Mouse (Mus musculus) hindbrain, embryonic 15.5 days (tissue): ENCODE results near the gene Drc3. TPM values are rescaled to one million over a fixed set of nuclear protein-coding genes. Genes with fewer than 3 reads are reported as not detected.

Experiments used
- ATAC-seq: fragments of 200-750 bp; cut with Nextera tagmentation; 2 replicates; pipeline ENCODE4 v1.8.0; 2017; ENCODE audit warnings: low read depth, moderate number of reproducible peaks, moderate TSS enrichment; ENCODE audit not compliant: low FRiP score
- H3K27ac ChIP-seq: fragments of 300-500 bp; sonication (generic); replicated peaks from 2 replicates; pipeline ENCODE4 v1.5.1; 2015; ENCODE audit warnings: mild to moderate bottlenecking, inconsistent platforms
- H3K27me3 ChIP-seq: fragments of 300-500 bp; sonication (generic); 2 replicates; pipeline ENCODE4 v1.6.1; 2015; ENCODE audit warnings: control low read depth, inconsistent platforms
- H3K36me3 ChIP-seq: fragments of 300-500 bp; sonication (generic); 2 replicates; pipeline ENCODE4 v1.6.1; 2015; ENCODE audit warnings: control low read depth, inconsistent platforms
- H3K4me1 ChIP-seq: fragments of 300-500 bp; sonication (generic); replicated peaks from 2 replicates; pipeline ENCODE4 v1.6.1; 2015; ENCODE audit warnings: control low read depth, inconsistent platforms
- H3K4me2 ChIP-seq: fragments of 300-500 bp; sonication (generic); 2 replicates; pipeline ENCODE4 v1.6.1; 2015; ENCODE audit warnings: moderate library complexity, mild to moderate bottlenecking, inconsistent platforms
- H3K4me3 ChIP-seq: fragments of 300-500 bp; sonication (generic); 2 replicates; pipeline ENCODE4 v1.5.1; 2015; ENCODE audit warnings: mild to moderate bottlenecking, inconsistent platforms
- H3K9ac ChIP-seq: fragments of 300-500 bp; sonication (generic); 2 replicates; pipeline ENCODE4 v1.6.1; 2015; ENCODE audit warnings: inconsistent platforms
- H3K9me3 ChIP-seq: fragments of 300-500 bp; sonication (generic); 2 replicates; pipeline ENCODE4 v1.6.1; 2016; ENCODE audit warnings: control low read depth, inconsistent platforms
- WGBS: fragments of 180-500 bp; shearing (Covaris S2); methylation state at CpG from one replicate; pipeline ENCODE4 v1.1.7; 2015; 5-methylcytosine and 5-hydroxymethylcytosine counted together
- polyA plus RNA-seq: library from polyadenylated mRNA; unstranded; fragments of >200 nt; fragmentation: Nextera tagmentation; extraction: Ambion mirVana; gene quantifications from 2 replicates; pipeline ENCODE4 v1.2.1, GENCODE M21; 2015

The Drc3 gene
- polyA plus RNA-seq, 1 experiment from 2014 or later: 7.1 TPM

DNA sequence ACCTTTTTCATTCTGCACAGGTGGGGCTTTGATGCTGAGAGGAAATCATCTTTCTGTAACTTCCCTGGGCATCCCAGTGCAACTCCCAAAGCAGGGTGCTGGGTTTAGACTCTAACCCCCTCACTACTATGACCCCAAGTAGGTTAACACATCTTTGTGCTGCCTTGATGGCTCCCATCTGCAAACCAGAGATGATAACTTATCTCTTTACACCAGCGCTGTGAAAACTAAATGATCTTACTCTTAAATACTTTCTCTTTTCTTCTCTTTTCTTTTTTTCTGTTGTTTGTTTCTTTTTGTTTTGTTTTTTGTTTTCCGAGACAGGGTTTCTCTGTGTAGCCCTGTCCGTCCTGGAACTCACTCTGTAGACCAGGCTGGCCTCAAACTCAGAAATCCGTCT, 7.3 kb upstream of the Drc3 start:
- H3K9me3 ChIP-seq: no peaks in the 10 kb centered on the region
- H3K9ac ChIP-seq: no peak overlapping the region
- H3K4me3 ChIP-seq: no peak overlapping the region
- peaks cover 18% of the 10 kb centered on the region for H3K4me1 ChIP-seq
- H3K36me3 ChIP-seq: no peaks in the 10 kb centered on the region
- no peak overlapping the region for H3K27ac ChIP-seq
- 91% methylated on average over 4 of the region's 4 CpGs for WGBS
- no peak overlapping the region for H3K4me2 ChIP-seq
- ATAC-seq: no peak
- H3K27me3 ChIP-seq: no peaks in the 10 kb centered on the region

DNA sequence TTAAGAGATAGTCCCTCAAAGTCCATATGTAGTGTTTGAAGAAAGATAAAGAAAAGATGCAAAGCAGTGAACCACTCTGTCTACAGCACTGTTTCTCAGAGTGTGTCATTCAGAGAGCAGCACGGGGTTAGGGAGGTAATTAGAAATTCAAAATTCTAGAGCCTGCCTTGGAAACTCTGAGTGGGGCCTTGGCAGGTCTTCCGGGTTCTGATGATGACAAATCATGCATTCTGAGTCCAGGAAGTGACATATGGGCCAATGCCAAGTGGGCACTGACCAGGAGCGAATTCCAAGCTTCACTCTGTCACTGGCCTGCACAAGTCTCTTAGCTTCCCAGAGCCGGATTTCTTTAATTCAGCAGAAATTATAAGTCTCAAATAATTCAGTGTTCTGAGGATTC, 6.6 kb upstream of the Drc3 start:
- no peak overlapping the region for H3K9ac ChIP-seq
- H3K4me2 ChIP-seq: no peak overlapping the region
- no peak for ATAC-seq
- no peak overlapping the region for H3K27ac ChIP-seq
- H3K4me3 ChIP-seq: no peak overlapping the region
- H3K36me3 ChIP-seq: no peaks in the 10 kb centered on the region
- H3K9me3 ChIP-seq: no peaks in the 10 kb centered on the region
- 54% methylated on average over 4 of the region's 4 CpGs for WGBS
- H3K4me1 ChIP-seq: peaks cover 24% of the 10 kb centered on the region
- no peaks in the 10 kb centered on the region for H3K27me3 ChIP-seq

DNA sequence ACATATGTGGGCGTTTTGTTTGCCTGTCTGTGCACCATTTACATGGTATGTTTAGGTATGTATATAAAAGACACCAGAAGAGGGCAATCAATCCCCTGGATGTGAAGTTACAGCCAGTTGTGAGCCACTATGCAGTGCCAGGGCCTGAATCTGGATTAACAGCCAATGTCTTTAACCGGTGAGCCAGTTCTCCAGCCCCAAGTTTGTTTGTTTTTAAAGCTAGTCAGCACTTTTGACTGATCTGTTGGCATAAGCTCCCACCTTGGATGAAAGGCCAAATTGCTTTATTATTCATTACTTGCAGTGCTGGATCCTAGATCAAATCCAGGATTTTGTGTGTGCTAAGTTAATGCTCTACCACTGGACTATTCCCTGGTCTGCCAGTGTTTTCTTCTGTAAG, 1.7 kb upstream of the Drc3 start:
- WGBS: 56% methylated on average over 2 of the region's 2 CpGs
- Histone ChIP-seq H3K4me3 (peak overlapping the region; percentile 74), H3K4me1 (peaks cover 35% of the 10 kb centered on the region), H3K27me3 (no peaks in the 10 kb centered on the region), H3K9me3 (no peaks in the 10 kb centered on the region), H3K27ac (no peak overlapping the region), H3K36me3 (no peaks in the 10 kb centered on the region), H3K9ac (no peak overlapping the region), H3K4me2 (peak overlapping the region; percentile 86)
- ATAC-seq: no peak

DNA sequence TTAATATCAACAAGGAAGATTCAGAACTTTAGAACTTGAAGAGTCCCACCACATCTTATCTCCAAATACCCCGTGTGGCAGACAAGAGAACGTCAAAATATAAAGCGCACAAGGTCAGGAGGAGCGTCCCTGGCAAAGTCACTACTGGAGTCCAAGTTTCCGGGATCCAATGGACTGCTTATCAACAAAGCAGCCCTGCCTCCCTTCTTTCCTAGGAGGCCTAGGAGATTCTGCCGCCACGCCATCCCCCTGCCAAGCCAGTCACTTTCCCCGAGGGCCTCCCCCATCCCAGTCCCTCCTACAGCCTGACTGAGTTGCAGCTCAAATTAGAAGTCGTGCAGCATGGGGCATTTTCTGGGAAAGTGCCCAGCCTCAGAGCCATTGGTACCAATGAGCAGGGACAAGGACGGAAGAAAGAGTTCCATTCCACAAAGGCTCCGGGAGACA, 1.2 kb upstream of the Drc3 start:
- ATAC-seq: no peak
- 26% methylated on average over 11 of the region's 11 CpGs for WGBS
- H3K4me2 ChIP-seq: peak overlapping the region; percentile 86

DNA sequence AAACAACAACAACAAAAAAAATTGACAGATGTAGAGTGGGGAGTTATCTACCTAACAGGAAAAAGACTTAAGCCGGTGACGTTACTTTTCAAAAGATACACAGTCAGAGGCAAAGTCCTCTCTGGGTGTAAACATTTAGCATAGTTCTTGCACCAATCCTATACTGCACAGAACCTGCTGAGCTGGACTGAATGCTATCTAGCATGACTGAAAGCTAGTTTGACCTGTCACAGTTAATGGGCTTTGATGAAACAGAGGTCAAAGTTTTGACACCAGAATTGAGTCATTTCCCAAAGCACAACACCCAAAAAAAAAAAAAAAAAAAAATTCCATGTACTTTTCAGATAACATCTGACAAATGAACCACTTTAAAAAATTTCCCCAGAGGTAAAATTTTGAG, 2.8 kb downstream of the Drc3 start:
- H3K9me3 ChIP-seq: no peaks in the 10 kb centered on the region
- H3K4me3 ChIP-seq: no peak overlapping the region
- H3K4me1 ChIP-seq: peaks cover 18% of the 10 kb centered on the region
- 99% methylated on average over 2 of the region's 2 CpGs for WGBS
- no peak overlapping the region for H3K4me2 ChIP-seq
- no peaks in the 10 kb centered on the region for H3K36me3 ChIP-seq
- ATAC-seq: no peak
- no peak overlapping the region for H3K27ac ChIP-seq
- H3K9ac ChIP-seq: no peak overlapping the region
- H3K27me3 ChIP-seq: no peaks in the 10 kb centered on the region

More for the DNA sequence above, 1.2 kb upstream of the Drc3 start:
- H3K36me3 ChIP-seq: no peaks in the 10 kb centered on the region
- peak overlapping the region; percentile 74 for H3K4me3 ChIP-seq
- H3K27me3 ChIP-seq: no peaks in the 10 kb centered on the region
- H3K9me3 ChIP-seq: no peaks in the 10 kb centered on the region
- peak overlapping the region; percentile 85 for H3K27ac ChIP-seq
- H3K9ac ChIP-seq: peak overlapping the region; percentile 84
- H3K4me1 ChIP-seq: peaks cover 29% of the 10 kb centered on the region

DNA sequence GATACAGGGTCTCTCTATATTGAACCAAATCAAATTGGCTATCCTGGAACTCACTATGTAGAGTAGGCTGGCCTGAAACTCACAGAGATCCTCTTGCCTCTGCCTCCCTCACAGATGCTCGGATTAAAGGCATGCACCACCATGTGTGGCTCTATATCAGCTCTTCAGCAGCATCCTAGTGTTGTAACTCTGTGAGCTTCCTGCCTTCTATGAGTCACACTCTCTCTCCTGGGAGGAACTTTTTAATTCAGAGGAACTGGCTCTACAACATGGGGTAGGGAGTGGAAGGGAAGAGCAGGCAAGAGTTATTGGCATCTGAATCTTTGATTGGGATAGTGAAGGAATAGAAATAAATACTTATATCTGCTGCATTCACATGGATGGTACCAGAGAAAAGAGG, 4.0 kb downstream of the Drc3 start:
- Histone ChIP-seq H3K27ac (no peak overlapping the region), H3K36me3 (no peaks in the 10 kb centered on the region), H3K9ac (no peak overlapping the region), H3K4me3 (no peak overlapping the region), H3K9me3 (no peaks in the 10 kb centered on the region), H3K4me1 (peaks cover 6% of the 10 kb centered on the region), H3K27me3 (no peaks in the 10 kb centered on the region), H3K4me2 (no peak overlapping the region)
- WGBS: 70% methylated on average over 1 of the region's 1 CpGs
- no peak for ATAC-seq

DNA sequence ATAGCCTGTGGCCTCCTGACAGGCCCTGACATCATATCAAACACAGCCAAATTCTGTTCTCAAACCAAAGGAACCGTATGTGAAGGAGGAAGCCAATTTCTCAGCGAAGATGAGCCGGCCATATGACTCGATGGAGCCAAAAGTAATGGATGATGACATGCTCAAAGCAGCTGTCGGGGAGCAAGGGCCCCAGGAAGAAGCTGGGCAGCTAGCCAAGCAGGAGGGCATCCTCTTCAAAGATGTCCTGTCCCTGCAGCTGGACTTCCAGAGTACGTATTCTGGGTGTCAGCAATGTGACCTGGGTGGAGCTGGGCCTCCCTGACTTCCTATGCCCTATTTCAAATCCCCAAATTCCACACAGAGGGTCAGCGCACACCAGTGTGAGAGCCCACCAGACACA, 5.4 kb downstream of the Drc3 start:
- Histone ChIP-seq H3K36me3 (no peaks in the 10 kb centered on the region), H3K4me1 (peaks cover under 1% of the 10 kb centered on the region; the same call in 1 of the 2 replicates), H3K27me3 (no peaks in the 10 kb centered on the region), H3K4me2 (no peak overlapping the region), H3K9me3 (no peaks in the 10 kb centered on the region), H3K4me3 (no peak overlapping the region), H3K27ac (no peak overlapping the region), H3K9ac (no peak overlapping the region)
- no peak for ATAC-seq
- WGBS: 75% methylated on average over 7 of the region's 7 CpGs

DNA sequence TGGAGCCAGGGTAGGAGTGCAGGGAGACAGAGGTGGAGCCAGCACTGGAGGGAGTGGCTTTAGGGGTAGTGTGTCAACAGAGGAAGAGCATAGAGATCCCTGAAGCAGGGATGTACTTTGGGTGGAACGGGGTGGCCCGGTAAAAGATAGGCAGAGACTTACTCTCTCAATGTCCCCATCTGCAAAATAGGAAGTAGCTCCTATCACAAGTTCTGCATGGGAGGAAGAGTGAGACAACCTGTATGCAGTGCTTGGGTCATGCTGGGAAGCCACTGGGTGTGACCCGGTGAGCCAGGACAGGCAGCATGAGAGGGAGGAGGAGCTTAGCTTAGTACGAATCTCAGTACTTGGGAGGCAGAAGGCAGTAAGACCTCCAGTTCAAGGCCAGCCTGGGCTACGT, 6.0 kb downstream of the Drc3 start:
- H3K27me3 ChIP-seq: no peaks in the 10 kb centered on the region
- no peak overlapping the region for H3K9ac ChIP-seq
- H3K4me2 ChIP-seq: no peak overlapping the region
- no peak overlapping the region for H3K27ac ChIP-seq
- WGBS: 77% methylated on average over 5 of the region's 5 CpGs
- H3K9me3 ChIP-seq: no peaks in the 10 kb centered on the region
- H3K4me1 ChIP-seq: no peaks in the 10 kb centered on the region
- no peaks in the 10 kb centered on the region for H3K36me3 ChIP-seq
- ATAC-seq: no peak
- no peak overlapping the region for H3K4me3 ChIP-seq

DNA sequence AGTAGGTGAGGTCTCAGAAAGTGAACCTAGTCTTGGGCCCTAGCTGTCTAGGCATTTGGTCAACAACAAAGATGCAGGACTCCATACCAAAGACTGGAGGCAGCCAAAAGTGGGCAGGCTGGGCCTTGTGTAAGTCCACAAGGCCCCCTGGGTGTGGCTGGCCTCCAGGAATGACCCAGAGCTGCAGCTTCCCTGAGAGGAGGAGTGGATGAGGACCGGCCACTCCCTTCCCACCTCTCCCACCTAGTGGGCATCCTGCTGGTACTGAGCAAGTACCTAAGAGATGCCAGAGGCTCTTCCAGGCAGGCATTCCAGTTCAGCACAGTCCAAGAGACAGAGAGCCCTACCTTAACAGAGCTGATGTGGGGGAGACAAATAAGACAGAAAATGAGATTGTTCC, 6.8 kb downstream of the Drc3 start:
- Histone ChIP-seq H3K27ac (no peak overlapping the region), H3K4me3 (no peak overlapping the region), H3K4me1 (no peaks in the 10 kb centered on the region), H3K9ac (no peak overlapping the region), H3K9me3 (no peaks in the 10 kb centered on the region), H3K4me2 (no peak overlapping the region), H3K36me3 (no peaks in the 10 kb centered on the region), H3K27me3 (no peaks in the 10 kb centered on the region)
- ATAC-seq: no peak
- 70% methylated on average over 1 of the region's 1 CpGs for WGBS

DNA sequence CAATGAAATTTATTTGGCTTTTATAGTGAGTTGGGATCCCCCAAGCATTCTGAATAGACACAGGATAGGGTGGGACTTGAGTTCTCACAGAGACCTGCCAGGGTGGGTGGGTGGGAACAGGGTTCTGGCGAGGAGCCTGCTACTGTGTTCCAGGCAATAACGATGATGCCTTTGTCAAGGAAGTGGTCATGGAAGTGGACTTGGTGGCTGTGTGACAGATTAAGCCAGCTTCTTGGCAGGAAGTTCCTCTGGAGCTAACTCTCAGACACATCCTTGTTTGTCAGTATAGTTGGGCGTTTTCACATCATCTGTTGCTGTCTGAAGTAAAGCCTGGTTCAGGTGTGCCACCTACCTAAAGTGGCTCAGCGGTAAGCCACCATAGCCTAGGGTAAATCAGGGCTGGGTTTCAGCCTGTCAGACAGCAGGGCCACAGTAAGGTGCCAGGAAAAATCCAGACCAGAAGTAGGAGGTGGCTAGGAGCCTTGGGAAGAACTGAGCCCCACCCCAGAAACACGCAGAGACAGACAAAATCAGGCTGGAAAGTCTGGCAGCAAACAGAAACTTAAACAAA, 7.6 kb downstream of the Drc3 start:
- Histone ChIP-seq H3K4me3 (no peak overlapping the region), H3K9me3 (no peaks in the 10 kb centered on the region), H3K27me3 (no peaks in the 10 kb centered on the region), H3K27ac (no peak overlapping the region), H3K36me3 (no peaks in the 10 kb centered on the region), H3K4me1 (no peaks in the 10 kb centered on the region), H3K4me2 (no peak overlapping the region), H3K9ac (no peak overlapping the region)
- WGBS: 75% methylated on average over 5 of the region's 5 CpGs
- no peak for ATAC-seq

DNA sequence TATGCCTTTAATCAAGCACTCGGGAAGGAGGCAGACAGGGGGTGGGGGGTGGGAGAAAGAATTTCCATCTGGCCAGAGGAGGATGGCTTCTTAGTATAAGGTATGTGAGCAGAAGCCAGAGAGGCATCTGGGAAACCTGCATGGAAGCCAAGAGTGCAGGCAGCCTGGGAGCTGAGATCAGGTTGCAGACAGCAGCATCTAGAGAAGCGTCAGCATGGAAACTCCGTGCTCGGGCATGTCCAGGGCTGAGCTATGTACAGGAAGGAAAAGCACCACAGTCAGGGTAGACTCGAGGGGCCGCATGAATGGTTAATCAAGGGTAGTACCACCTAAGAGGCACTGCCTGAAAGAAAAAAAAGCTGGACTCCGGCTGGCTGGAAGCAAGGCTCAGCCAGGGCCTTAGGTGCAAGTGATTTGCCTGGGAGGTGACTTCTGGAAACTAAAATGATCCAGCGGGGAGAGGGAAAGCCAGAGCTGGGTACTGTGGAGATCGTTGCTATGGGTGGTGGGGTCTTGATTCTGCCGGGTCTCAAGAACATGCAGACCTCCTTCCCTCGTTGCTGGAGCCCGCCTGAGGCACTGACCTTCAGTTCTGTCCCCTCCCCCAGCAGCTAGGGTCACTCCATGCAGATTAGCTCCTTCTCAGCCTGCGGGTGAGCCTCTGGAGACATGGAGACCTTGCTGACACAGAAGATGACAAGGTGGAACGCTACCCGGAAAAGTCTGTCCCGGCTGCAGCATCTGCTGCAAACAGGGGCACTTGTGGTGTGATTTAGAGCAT, 13.3 kb downstream of the Drc3 start:
- H3K9ac ChIP-seq: no peak overlapping the region
- no peaks in the 10 kb centered on the region for H3K9me3 ChIP-seq
- H3K27me3 ChIP-seq: no peaks in the 10 kb centered on the region
- no peaks in the 10 kb centered on the region for H3K36me3 ChIP-seq
- no peak for ATAC-seq
- WGBS: 48% methylated on average over 16 of the region's 16 CpGs
- no peak overlapping the region for H3K27ac ChIP-seq
- H3K4me2 ChIP-seq: no peak overlapping the region
- no peak overlapping the region for H3K4me3 ChIP-seq
- H3K4me1 ChIP-seq: 0 out of 2 replicates have a peak, but pooled peaks cover 6% of the 10 kb centered on the region

DNA sequence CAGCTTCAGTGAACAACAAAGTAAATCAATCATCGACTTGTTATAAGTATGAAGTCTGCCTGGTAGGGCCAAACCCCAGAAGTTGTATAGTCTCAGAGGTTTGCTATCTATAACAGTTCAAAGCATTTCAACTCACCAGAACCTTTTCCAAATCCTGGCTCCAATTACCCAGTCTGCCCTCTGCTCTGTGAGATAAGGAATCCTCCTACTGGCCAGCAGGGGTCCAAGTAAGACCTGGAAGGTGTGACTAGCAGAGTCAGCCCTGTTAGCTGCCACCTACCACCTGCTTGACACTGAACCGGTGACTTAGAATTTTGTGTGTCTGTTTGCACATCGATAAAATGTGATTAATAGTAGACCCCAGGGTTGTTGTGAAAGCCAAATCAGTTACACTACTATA, 14.1 kb downstream of the Drc3 start:
- Histone ChIP-seq H3K36me3 (no peaks in the 10 kb centered on the region), H3K4me1 (0 out of 2 replicates have a peak, but pooled peaks cover 6% of the 10 kb centered on the region), H3K4me2 (no peak overlapping the region), H3K27ac (no peak overlapping the region), H3K9me3 (no peaks in the 10 kb centered on the region), H3K4me3 (no peak overlapping the region), H3K27me3 (no peaks in the 10 kb centered on the region), H3K9ac (no peak overlapping the region)
- ATAC-seq: no peak
- 76% methylated on average over 3 of the region's 3 CpGs for whole genome bisulfite sequencing
